Mouse (Mus musculus) lung, adult 2 months (tissue): ENCODE measurements around the gene Tbata.

ENCODE experiments used
- CTCF ChIP-seq: fragments of 200-500 bp; IDR thresholded peaks from 2 replicates; pipeline ENCODE4 v1.5.1; 2011; ENCODE audit warnings: mild to moderate bottlenecking, low read length, control low read depth; ENCODE audit not compliant: insufficient read depth
- POLR2A ChIP-seq: fragments of 200-500 bp; IDR thresholded peaks from 2 replicates; pipeline ENCODE4 v1.6.1; 2011; ENCODE audit warnings: low read depth, mild to moderate bottlenecking, control low read depth, low read length, borderline replicate concordance; ENCODE audit errors: extremely low read depth

- TF ChIP-seq CTCF (no peak), POLR2A (no peak)
Observed at GRCm38 (mm10) chr10:61134041-61134440, 37.7 kb upstream of the Tbata start.
